In the genomic region with DNA sequence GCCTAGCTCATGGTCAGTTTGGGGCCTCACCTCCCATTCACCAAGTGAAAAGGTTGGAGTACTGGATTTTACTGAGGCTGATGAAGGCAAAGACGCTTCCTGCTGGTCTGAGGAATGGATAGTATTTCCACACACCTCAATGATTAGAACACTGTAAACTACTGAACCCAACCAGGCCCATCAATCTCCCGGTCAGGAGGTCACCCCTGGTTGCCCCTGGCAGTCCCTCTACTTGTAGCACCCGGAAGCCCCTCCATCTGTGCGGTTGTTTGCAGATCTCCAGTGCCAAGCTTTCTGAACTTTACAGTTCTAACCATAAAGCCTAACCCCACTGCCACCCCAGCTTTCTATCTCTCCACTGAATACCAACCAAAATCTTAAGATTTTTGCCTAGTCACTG, we compare ENCODE assay signal across 9 mouse cellular contexts. TPM values are rescaled to one million over a fixed set of nuclear protein-coding genes. Genes with fewer than 3 reads are reported as not detected.
DNase-seq lines count a peak whose midpoint lies in the region; ATAC-seq and TF ChIP-seq lines count a peak whose summit lies in the region.
"Had no signal": no experiment of that assay in that cellular context is flagged by ENCODE, and none has a peak within 500 bp of the region (broad histone marks: within the 10 kb centered on the region; RNA-seq: fewer than 3 reads in every experiment).

No protein-coding gene starts in this region.

- no peaks in the 10 kb centered on the region for H3K36me3 ChIP-seq in heart, embryonic 14.5 days (ENCODE audit: control insufficient read depth, insufficient read depth, low read length)
- no peaks in the 10 kb centered on the region for H3K36me3 ChIP-seq in neural tube, embryonic 12.5 days
- H3K36me3 ChIP-seq in limb, embryonic 12.5 days, result no peaks in the 10 kb centered on the region
- no peaks in the 10 kb centered on the region for H3K36me3 ChIP-seq in stomach, postnatal 0 days (ENCODE audit: control insufficient read depth, insufficient read depth, low read length)

- peak overlapping the region; percentile 62; the same call in 1 of the 2 replicates for H3K9ac ChIP-seq in heart, embryonic 14.5 days (ENCODE audit: low read length)
- H3K9ac ChIP-seq in neural tube, embryonic 12.5 days, result no peak overlapping the region
- peak overlapping the region; percentile 48 for H3K9ac ChIP-seq in limb, embryonic 12.5 days (replicated peaks)
- H3K9ac ChIP-seq in stomach, postnatal 0 days (ENCODE audit: low read length), result no peak overlapping the region

- TF ChIP-seq EP300 in stomach, postnatal 0 days (optimal IDR thresholded peaks at IDR 0.05), result no peak

- TF ChIP-seq CTCF in stomach, postnatal 0 days (IDR thresholded peaks at IDR 0.05; ENCODE audit: low read depth), result no peak

- H3K27me3 ChIP-seq in heart, embryonic 14.5 days (ENCODE audit: control insufficient read depth, insufficient read depth, low read length), result no peaks in the 10 kb centered on the region
- no peaks in the 10 kb centered on the region for H3K27me3 ChIP-seq in neural tube, embryonic 12.5 days (replicated peaks)
- H3K27me3 ChIP-seq in limb, embryonic 12.5 days, result no peaks in the 10 kb centered on the region
- H3K27me3 ChIP-seq in stomach, postnatal 0 days (ENCODE audit: control insufficient read depth, insufficient read depth, low read length), result no peaks in the 10 kb centered on the region

- intact Hi-C loops in heart, postnatal 25 days (cut with DNase I), result loop anchor here (1.0 to 10.0 kb wide), 3 partner anchors 69 to 861 kb away; a partner anchor contains a TSS

- DNase-seq in heart, postnatal 25 days (ENCODE audit: low spot score), result no peak
- no peak for DNase-seq in neural tube, embryonic 10.5 days (ENCODE audit: extremely low spot score, low spot score)
- DNase-seq in stomach, postnatal 0 days (ENCODE audit: low spot score), result no peak
- no peak for DNase-seq in adrenal gland, postnatal 25 days
- DNase-seq: kidney, adult 18-20 months had no signal

- no peak overlapping the region for H3K27ac ChIP-seq in heart, embryonic 14.5 days (replicated peaks in 1 of 2; ENCODE audit: control insufficient read depth in 1 of 2, insufficient read depth in 1 of 2, low read depth in 2 of 2, low read length in 2 of 2)
- no peak overlapping the region for H3K27ac ChIP-seq in neural tube, embryonic 12.5 days
- H3K27ac ChIP-seq in limb, embryonic 12.5 days, result peak overlapping the region; percentile 72
- no peak overlapping the region for H3K27ac ChIP-seq in stomach, postnatal 0 days (replicated peaks)

- 72% methylated on average over 4 of the region's 4 CpGs for WGBS in heart, embryonic 14.5 days
- WGBS in neural tube, embryonic 12.5 days, result 52% methylated on average over 4 of the region's 4 CpGs
- WGBS in limb, embryonic 12.5 days, result 27% methylated on average over 4 of the region's 4 CpGs
- WGBS in stomach, postnatal 0 days, result 60% methylated on average over 4 of the region's 4 CpGs

- H3K9me3 ChIP-seq in heart, embryonic 14.5 days (ENCODE audit: control insufficient read depth, low read length), result no peaks in the 10 kb centered on the region
- H3K9me3 ChIP-seq in neural tube, embryonic 12.5 days, result no peaks in the 10 kb centered on the region
- no peaks in the 10 kb centered on the region for H3K9me3 ChIP-seq in limb, embryonic 12.5 days
- no peaks in the 10 kb centered on the region for H3K9me3 ChIP-seq in stomach, postnatal 0 days (ENCODE audit: control insufficient read depth, low read length)

- H3K4me3 ChIP-seq in heart, embryonic 14.5 days (ENCODE audit: control insufficient read depth in 1 of 2, insufficient read depth in 1 of 2, low read depth in 1 of 2, low read length in 2 of 2), result peak overlapping the region; percentile 33 to 36; a peak in 2 of 4 replicates
- no peak overlapping the region for H3K4me3 ChIP-seq in neural tube, embryonic 12.5 days
- H3K4me3 ChIP-seq in limb, embryonic 12.5 days (replicated peaks), result peak overlapping the region; percentile 38
- no peak overlapping the region for H3K4me3 ChIP-seq in stomach, postnatal 0 days (ENCODE audit: low read depth, low read length)

- peaks cover 0 to 4% of the 10 kb centered on the region in 2 experiments; a peak in 1 of 4 replicates for H3K4me1 ChIP-seq in heart, embryonic 14.5 days (ENCODE audit: control insufficient read depth in 2 of 2, insufficient read depth in 2 of 2, low read length in 2 of 2)
- no peaks in the 10 kb centered on the region for H3K4me1 ChIP-seq in neural tube, embryonic 12.5 days
- H3K4me1 ChIP-seq in limb, embryonic 12.5 days (replicated peaks), result peaks cover 10% of the 10 kb centered on the region
- no peaks in the 10 kb centered on the region for H3K4me1 ChIP-seq in stomach, postnatal 0 days (replicated peaks; ENCODE audit: control insufficient read depth, insufficient read depth)

- H3K4me2 ChIP-seq in heart, embryonic 14.5 days (ENCODE audit: low read length), result peak overlapping the region; percentile 71
- H3K4me2 ChIP-seq in neural tube, embryonic 12.5 days (replicated peaks), result peak overlapping the region; percentile 42
- peak overlapping the region; percentile 64 for H3K4me2 ChIP-seq in limb, embryonic 12.5 days
- peak overlapping the region; percentile 55; the same call in 1 of the 2 replicates for H3K4me2 ChIP-seq in stomach, postnatal 0 days (replicated peaks; ENCODE audit: low read depth)

- ATAC-seq in heart, embryonic 14.5 days (ENCODE audit: insufficient number of reproducible peaks, insufficient read depth, low FRiP score, low read depth), result no peak
- ATAC-seq in neural tube, embryonic 12.5 days (ENCODE audit: low FRiP score, low read depth), result no peak; the same call in 1 of the 2 replicates
- no peak for ATAC-seq in limb, embryonic 12.5 days (ENCODE audit: insufficient number of reproducible peaks, insufficient read depth, low FRiP score, low TSS enrichment, low read depth)
- ATAC-seq in stomach, postnatal 0 days (ENCODE audit: low FRiP score, low TSS enrichment), result no peak
- no peak for ATAC-seq in monocyte, adult 5-6 weeks (replicated peaks; ENCODE audit: insufficient number of reproducible peaks, low FRiP score, low TSS enrichment, poor library complexity, severe bottlenecking)

RNA-seq across cellular contexts. Expression of a gene that starts 11.7 kb away (rescaled TPM):
- 192 and 208 TPM in 2 replicates for polyA plus RNA-seq in heart, embryonic 14.5 days (2014; fragmentation: Nextera tagmentation; extraction: Ambion mirVana)
- total RNA-seq in heart, postnatal 25 days (2021), result 10 to 100 TPM; 51.3 to 55.2 TPM
- polyA plus RNA-seq in neural tube, embryonic 12.5 days (2016; fragmentation: Nextera tagmentation; extraction: Ambion mirVana), result 351 and 393 TPM in 2 replicates
- 276 and 293 TPM in 2 replicates for polyA plus RNA-seq in limb, embryonic 12.5 days (2016; fragmentation: Nextera tagmentation; extraction: Ambion mirVana)
- 97.9 and 98.3 TPM in 2 replicates for polyA plus RNA-seq in stomach, postnatal 0 days (2015; fragmentation: Nextera tagmentation; extraction: Ambion mirVana)
- total RNA-seq in adrenal gland, postnatal 25 days (2021), result 104 and 123 TPM in 2 replicates
- 73.2 to 86.9 TPM (median 83.8 TPM) in 3 replicates for total RNA-seq in monocyte, adult 5-6 weeks (2017)

RNA-seq across cellular contexts. Expression of a gene that starts 36.2 kb away (rescaled TPM):
- polyA plus RNA-seq in heart, embryonic 14.5 days (2014; fragmentation: Nextera tagmentation; extraction: Ambion mirVana), result 3.7 and 4.0 TPM in 2 replicates
- total RNA-seq in heart, postnatal 25 days (2021), result 1 to 10 TPM; 1.4 to 1.8 TPM
- polyA plus RNA-seq in neural tube, embryonic 12.5 days (2016; fragmentation: Nextera tagmentation; extraction: Ambion mirVana), result 6.0 and 6.6 TPM in 2 replicates
- 9.3 and 9.7 TPM in 2 replicates for polyA plus RNA-seq in limb, embryonic 12.5 days (2016; fragmentation: Nextera tagmentation; extraction: Ambion mirVana)
- 0.94 and 1.2 TPM in 2 replicates for polyA plus RNA-seq in stomach, postnatal 0 days (2015; fragmentation: Nextera tagmentation; extraction: Ambion mirVana)
- 5.1 TPM in 2 replicates for total RNA-seq in adrenal gland, postnatal 25 days (2021)
- 13.1 to 17.5 TPM (median 16.3 TPM) in 3 replicates for total RNA-seq in monocyte, adult 5-6 weeks (2017)

Comparison
In these comparisons a context has a peak if more than half of its experiments do, and no peak if none do; other contexts are left out.
1. H3K4me3 ChIP-seq: peak in heart, embryonic 14.5 days (2 of 2) and limb, embryonic 12.5 days (single experiment); none in neural tube, embryonic 12.5 days (single experiment) and stomach, postnatal 0 days (single experiment).
2. H3K9ac ChIP-seq: peak in heart, embryonic 14.5 days (single experiment) and limb, embryonic 12.5 days (single experiment); none in neural tube, embryonic 12.5 days (single experiment) and stomach, postnatal 0 days (single experiment).
3. Peak in every context shown above with its lines, with median percentiles within 50 percentile points of each other: H3K4me2 ChIP-seq.